Mouse (Mus musculus) hindbrain, embryonic 10.5 days (tissue): ENCODE results near the gene Lasp1. TPM values are rescaled to one million over a fixed set of nuclear protein-coding genes. Genes with fewer than 3 reads are reported as not detected.
A peak's percentile ranks its signal among the peaks of the same experiment; 100 is the strongest.

Experiments
- DNase-seq: peaks from one replicate; pipeline ENCODE4 v3.0.0-alpha.2; 2017; ENCODE audit warnings: low spot score
- H3K27ac ChIP-seq: fragments of 300-500 bp; sonication (generic); 2 replicates; pipeline ENCODE4 v1.5.1; 2016; ENCODE audit warnings: mild to moderate bottlenecking, moderate library complexity
- H3K27me3 ChIP-seq: fragments of 300-500 bp; sonication (generic); 2 replicates; pipeline ENCODE4 v1.6.1; 2016; ENCODE audit warnings: mild to moderate bottlenecking; ENCODE audit not compliant: poor library complexity, insufficient read depth, severe bottlenecking
- H3K36me3 ChIP-seq: fragments of 300-500 bp; sonication (generic); 2 replicates; pipeline ENCODE4 v1.6.1; 2016; ENCODE audit warnings: mild to moderate bottlenecking, moderate library complexity
- H3K4me1 ChIP-seq: fragments of 300-500 bp; sonication (generic); replicated peaks from 2 replicates; pipeline ENCODE4 v1.6.1; 2016; ENCODE audit warnings: mild to moderate bottlenecking
- H3K4me3 ChIP-seq: fragments of 300-500 bp; sonication (generic); 2 replicates; pipeline ENCODE4 v1.5.1; 2016; ENCODE audit warnings: mild to moderate bottlenecking, moderate library complexity
- H3K9me3 ChIP-seq: fragments of 300-500 bp; sonication (generic); 2 replicates; pipeline ENCODE4 v1.6.1; 2016; ENCODE audit warnings: mild to moderate bottlenecking, moderate library complexity
- WGBS: fragments of 180-500 bp; shearing (Covaris S2); methylation state at CpG from one replicate; pipeline ENCODE4 v1.1.7; 2016; 5-methylcytosine and 5-hydroxymethylcytosine counted together
- polyA plus RNA-seq: library from polyadenylated mRNA; unstranded; fragments of >200 nt; fragmentation: Nextera tagmentation; extraction: Ambion mirVana; gene quantifications from 2 replicates; pipeline ENCODE4 v1.2.1, GENCODE M21; 2016

Lasp1 gene
- polyA plus RNA-seq, 1 experiment from 2014 or later = 90.1 TPM

GRCm38 (mm10) chr11:97799146-97799993, 570 bp downstream of the Lasp1 start:
- H3K9me3 ChIP-seq = no peaks in the 10 kb centered on the region
- peaks cover 45% of the 10 kb centered on the region for H3K4me1 ChIP-seq
- H3K4me3 ChIP-seq = peak overlapping the region; percentile 85
- peak overlapping the region; percentile 95 for H3K27ac ChIP-seq
- H3K36me3 ChIP-seq = no peaks in the 10 kb centered on the region
- peak; percentile 83 for DNase-seq
- WGBS = under 1% methylated on average over 71 of the region's 71 CpGs
- no peaks in the 10 kb centered on the region for H3K27me3 ChIP-seq

GRCm38 (mm10) chr11:97799994-97800690, 1.3 kb downstream of the Lasp1 start:
- H3K27ac ChIP-seq = peak overlapping the region; percentile 95
- no peaks in the 10 kb centered on the region for H3K27me3 ChIP-seq
- peaks cover 53% of the 10 kb centered on the region for H3K4me1 ChIP-seq

GRCm38 (mm10) chr11:97800691-97801408, 2.0 kb downstream of the Lasp1 start:
- no peak for DNase-seq
- H3K27me3 ChIP-seq = no peaks in the 10 kb centered on the region
- WGBS = 9% methylated on average over 17 of the region's 17 CpGs
- no peaks in the 10 kb centered on the region for H3K36me3 ChIP-seq
- H3K4me1 ChIP-seq = peaks cover 60% of the 10 kb centered on the region
- no peaks in the 10 kb centered on the region for H3K9me3 ChIP-seq
- peak overlapping the region; percentile 95 for H3K27ac ChIP-seq
- H3K4me3 ChIP-seq = peak overlapping the region; percentile 85

More at GRCm38 (mm10) chr11:97799994-97800690, 1.3 kb downstream of the Lasp1 start:
- H3K36me3 ChIP-seq = no peaks in the 10 kb centered on the region
- peak; percentile 74 for DNase-seq
- under 1% methylated on average over 31 of the region's 43 CpGs for WGBS
- H3K9me3 ChIP-seq = no peaks in the 10 kb centered on the region
- H3K4me3 ChIP-seq = peak overlapping the region; percentile 85

DNA sequence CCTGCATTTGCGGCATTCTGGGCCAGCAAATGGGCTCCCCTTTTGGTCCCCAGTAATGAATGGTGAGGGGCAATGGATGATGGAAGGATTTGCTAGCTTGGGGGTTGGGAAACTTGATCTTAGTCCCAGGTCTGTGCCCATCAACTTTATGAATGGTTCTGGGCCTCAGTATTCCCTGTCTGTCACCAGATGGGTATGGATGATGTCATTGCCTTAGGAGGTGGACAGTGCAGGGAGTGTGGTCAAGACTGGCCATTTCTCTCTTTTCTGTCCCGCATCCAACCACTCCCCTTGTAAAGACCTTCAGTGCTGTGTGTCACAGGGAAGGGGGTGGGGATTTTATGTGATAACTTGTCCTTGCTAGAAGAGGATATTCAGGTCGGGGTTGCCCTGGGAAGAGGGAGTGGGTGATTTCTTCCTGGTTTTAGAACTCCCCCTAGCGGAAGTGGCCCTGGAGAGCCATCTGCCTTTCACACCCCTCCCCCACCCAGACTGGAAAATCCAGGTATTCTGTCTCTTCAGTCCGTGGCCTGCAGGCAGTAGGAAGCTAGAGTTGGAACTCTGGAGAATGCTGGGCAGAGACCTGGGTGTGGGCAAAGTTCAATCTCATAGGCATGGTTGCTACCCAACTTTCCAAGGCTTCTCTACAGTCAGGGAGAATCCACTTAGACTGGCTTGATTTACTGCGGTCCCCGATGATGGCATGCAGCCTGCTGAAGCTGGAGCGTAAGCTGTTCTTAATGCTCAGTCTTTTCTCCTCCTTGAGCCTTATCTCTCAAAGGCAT, 2.8 kb downstream of the Lasp1 start:
- H3K4me1 ChIP-seq = peaks cover 67% of the 10 kb centered on the region
- H3K27me3 ChIP-seq = no peaks in the 10 kb centered on the region
- H3K27ac ChIP-seq = peak overlapping the region; percentile 95
- peak overlapping the region; percentile 85 for H3K4me3 ChIP-seq
- peak; percentile 52 for DNase-seq
- H3K9me3 ChIP-seq = no peaks in the 10 kb centered on the region
- no peaks in the 10 kb centered on the region for H3K36me3 ChIP-seq
- WGBS = 41% methylated on average over 8 of the region's 8 CpGs

GRCm38 (mm10) chr11:97802194-97802470, 3.3 kb downstream of the Lasp1 start:
- 0 out of 2 replicates have a peak overlapping the region, but pooled peaks have one; percentile 85 for H3K4me3 ChIP-seq
- no peaks in the 10 kb centered on the region for H3K27me3 ChIP-seq
- H3K9me3 ChIP-seq = no peaks in the 10 kb centered on the region
- H3K27ac ChIP-seq = 0 out of 2 replicates have a peak overlapping the region, but pooled peaks have one; percentile 19
- 52% methylated on average over 1 of the region's 1 CpGs for WGBS
- peaks cover 72% of the 10 kb centered on the region for H3K4me1 ChIP-seq
- no peak for DNase-seq
- H3K36me3 ChIP-seq = peaks cover 5% of the 10 kb centered on the region

DNA sequence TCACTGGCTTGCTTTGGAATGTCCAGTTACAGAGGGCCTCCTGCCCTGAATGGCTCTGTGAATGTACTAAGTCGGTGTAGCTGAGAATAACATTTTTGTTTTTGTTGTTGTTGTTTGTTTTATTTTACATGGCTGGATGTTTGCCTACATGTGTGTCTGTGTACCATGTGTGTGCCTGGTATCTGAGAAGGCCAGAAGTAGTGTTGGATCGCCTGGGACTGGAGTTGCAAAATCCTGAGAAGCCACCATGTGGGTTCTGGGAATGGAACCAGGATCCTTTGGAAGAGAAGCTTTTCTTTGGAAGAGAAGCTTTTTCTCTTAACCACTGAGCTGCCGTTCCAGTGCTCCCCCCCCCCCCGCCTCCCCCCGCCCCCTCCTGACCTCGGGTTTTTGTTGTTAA, 3.7 kb downstream of the Lasp1 start:
- Histone ChIP-seq H3K27ac (no peak overlapping the region), H3K36me3 (peaks cover 9% of the 10 kb centered on the region), H3K4me3 (no peak overlapping the region), H3K4me1 (peaks cover 75% of the 10 kb centered on the region), H3K27me3 (no peaks in the 10 kb centered on the region), H3K9me3 (no peaks in the 10 kb centered on the region)
- no peak for DNase-seq
- WGBS = 42% methylated on average over 6 of the region's 6 CpGs

DNA sequence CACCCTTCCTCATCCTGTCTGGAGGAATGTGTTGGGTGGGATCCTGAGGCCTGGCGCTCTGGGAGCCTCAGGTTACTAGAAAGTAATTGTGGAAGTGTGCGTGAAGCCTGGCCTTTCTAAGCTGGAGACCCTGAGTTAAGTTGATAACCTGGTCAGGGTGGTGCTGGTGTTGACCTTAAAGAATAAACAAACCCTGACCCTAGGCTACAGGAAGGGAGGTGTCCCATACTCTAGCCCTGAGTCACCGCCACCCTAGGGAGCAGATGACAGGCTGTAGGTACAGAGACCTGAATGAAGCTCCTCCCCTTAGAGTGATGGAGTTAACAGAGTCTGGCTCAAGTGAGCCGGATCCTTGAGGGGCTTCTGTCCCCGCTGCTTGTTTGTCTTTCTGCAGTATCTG, 5.0 kb downstream of the Lasp1 start:
- 77% methylated on average over 5 of the region's 5 CpGs for WGBS
- H3K9me3 ChIP-seq = no peaks in the 10 kb centered on the region
- H3K36me3 ChIP-seq = peaks cover 22% of the 10 kb centered on the region
- no peaks in the 10 kb centered on the region for H3K27me3 ChIP-seq
- no peak overlapping the region for H3K4me3 ChIP-seq
- DNase-seq = no peak
- H3K4me1 ChIP-seq = peaks cover 80% of the 10 kb centered on the region
- peak overlapping the region; percentile 68; the same call in 1 of the 2 replicates for H3K27ac ChIP-seq

DNA sequence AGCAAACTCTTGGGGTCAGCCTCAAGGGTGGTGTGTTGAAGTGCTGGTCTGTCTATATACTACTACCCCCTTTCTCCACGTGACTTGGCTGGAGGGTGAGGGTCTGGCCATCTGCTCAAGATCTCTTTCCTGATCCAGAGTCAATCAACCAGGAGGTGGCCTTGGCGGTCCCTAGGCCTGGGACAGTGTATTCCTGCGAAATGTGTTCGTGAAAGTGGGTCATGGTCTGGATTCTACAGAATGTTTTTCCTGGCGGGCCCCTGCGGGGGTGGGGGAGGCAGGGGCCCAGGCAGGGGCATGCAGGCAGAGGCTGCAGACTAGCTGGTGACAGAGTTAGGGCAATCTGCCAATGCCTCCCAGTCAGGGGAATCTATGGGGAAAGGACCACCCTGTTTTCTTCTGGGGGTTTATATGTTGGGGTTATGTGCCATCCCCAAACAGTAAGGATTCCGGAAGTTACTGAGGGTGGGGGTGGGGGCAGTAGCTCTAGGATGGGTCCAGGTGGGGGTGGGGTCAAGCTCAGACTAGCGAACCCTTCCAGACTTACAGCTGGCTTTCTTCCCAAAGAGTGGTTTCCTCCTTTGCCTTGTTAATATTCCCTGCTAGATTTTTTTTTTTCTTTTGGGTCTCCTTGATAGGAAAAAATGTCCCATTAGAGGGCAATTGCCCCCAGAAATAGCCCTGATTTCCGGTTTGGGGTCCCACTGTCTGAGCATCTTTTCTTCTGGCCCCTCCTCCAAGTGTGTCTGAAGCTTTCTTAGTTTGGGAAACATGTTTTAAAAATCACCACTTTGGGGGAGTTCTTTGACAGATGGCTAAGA, 6.3 kb downstream of the Lasp1 start:
- H3K27ac ChIP-seq = peak overlapping the region; percentile 68
- H3K36me3 ChIP-seq = peaks cover 33% of the 10 kb centered on the region
- no peak for DNase-seq
- H3K27me3 ChIP-seq = no peaks in the 10 kb centered on the region
- WGBS = 38% methylated on average over 9 of the region's 9 CpGs
- peak overlapping the region; percentile 26; the same call in 1 of the 2 replicates for H3K4me3 ChIP-seq
- peaks cover 83% of the 10 kb centered on the region for H3K4me1 ChIP-seq
- no peaks in the 10 kb centered on the region for H3K9me3 ChIP-seq

- H3K36me3 ChIP-seq = peaks cover 33% of the 10 kb centered on the region
- DNase-seq = no peak
- H3K27me3 ChIP-seq = no peaks in the 10 kb centered on the region
- H3K4me1 ChIP-seq = peaks cover 88% of the 10 kb centered on the region
- H3K4me3 ChIP-seq = peak overlapping the region; percentile 26; the same call in 1 of the 2 replicates
- no peaks in the 10 kb centered on the region for H3K9me3 ChIP-seq
- 53% methylated on average over 15 of the region's 15 CpGs for WGBS
- H3K27ac ChIP-seq = peak overlapping the region; percentile 68
Observed at GRCm38 (mm10) chr11:97805662-97806612, 7.1 kb downstream of the Lasp1 start.

- peaks cover 88% of the 10 kb centered on the region for H3K4me1 ChIP-seq
- H3K36me3 ChIP-seq = peaks cover 33% of the 10 kb centered on the region
- WGBS = 58% methylated on average over 7 of the region's 7 CpGs
- H3K4me3 ChIP-seq = peak overlapping the region; percentile 26; the same call in 1 of the 2 replicates
- H3K27ac ChIP-seq = peak overlapping the region; percentile 68
- H3K27me3 ChIP-seq = no peaks in the 10 kb centered on the region
- no peaks in the 10 kb centered on the region for H3K9me3 ChIP-seq
- no peak for DNase-seq
Observed at GRCm38 (mm10) chr11:97806613-97806964, 7.8 kb downstream of the Lasp1 start.

DNA sequence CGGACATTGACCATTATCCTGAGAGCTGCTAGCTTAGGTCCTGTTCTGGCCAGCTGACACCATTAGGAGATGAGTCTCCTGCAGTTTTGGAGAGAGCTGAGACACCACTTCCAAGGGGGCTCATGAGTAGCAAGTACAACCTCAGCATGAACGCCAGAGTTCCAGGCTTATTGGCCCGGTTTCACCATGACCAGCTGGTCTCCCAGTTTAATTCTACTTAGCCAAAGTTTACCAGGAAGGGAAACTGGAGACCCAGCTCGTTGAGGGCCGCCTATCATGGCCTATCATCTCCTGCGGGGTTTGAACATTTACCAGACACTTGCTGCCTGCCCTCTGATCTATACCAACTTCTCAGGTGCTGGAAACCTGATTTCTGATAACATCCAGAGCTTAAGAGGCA, 8.8 kb downstream of the Lasp1 start:
- Histone ChIP-seq H3K27me3 (no peaks in the 10 kb centered on the region), H3K27ac (peak overlapping the region; percentile 63), H3K36me3 (peaks cover 33% of the 10 kb centered on the region), H3K9me3 (no peaks in the 10 kb centered on the region), H3K4me3 (peak overlapping the region; percentile 14; the same call in 1 of the 2 replicates), H3K4me1 (peaks cover 88% of the 10 kb centered on the region)
- no peak for DNase-seq
- 50% methylated on average over 6 of the region's 6 CpGs for WGBS
